Mouse (Mus musculus): Measurements from ENCODE around the gene Vwa5b2. TPM values are rescaled to one million over a fixed set of nuclear protein-coding genes. Genes with fewer than 3 reads are reported as not detected.

The Vwa5b2 gene
- polyA plus RNA-seq (2012; rRNA removed): 46.7 and 58.1 TPM in 2 replicates

- no peaks in the 10 kb centered on the region for H3K27me3 ChIP-seq (ENCODE audit: control insufficient read depth, insufficient read depth, low read length)
- TF ChIP-seq CTCF (IDR thresholded peaks at IDR 0.05; ENCODE audit: borderline replicate concordance, insufficient read depth, low read depth, low read length) (no peak), POLR2A (IDR thresholded peaks at IDR 0.05; ENCODE audit: borderline replicate concordance, insufficient read depth, low read length) (no peak)
- under 1% methylated on average over 24 of the region's 24 CpGs for whole genome bisulfite sequencing
- no peaks in the 10 kb centered on the region for H3K4me1 ChIP-seq (ENCODE audit: control insufficient read depth, insufficient read depth, low read length)
- peak within 1 kb of the TSS; percentile 73 for H3K4me3 ChIP-seq (replicated peaks; ENCODE audit: insufficient read depth, low read depth, low read length)
- peak in 1 of 2 experiments; percentile 19 for DNase-seq
- no peak within 1 kb of the TSS for H3K27ac ChIP-seq (ENCODE audit: insufficient read depth, low read length)
These were observed at the start of gene Vwa5b2 for GRCm38 (mm10) chr16:20589366-20589938. Gene Vwa5b2, plus strand, starts transcription at chr16:20589471.

- H3K27ac ChIP-seq (ENCODE audit: insufficient read depth, low read length): no peak overlapping the region
- no peak for TF ChIP-seq CTCF (IDR thresholded peaks at IDR 0.05; ENCODE audit: borderline replicate concordance, insufficient read depth, low read depth, low read length)
- no peak for TF ChIP-seq POLR2A (IDR thresholded peaks at IDR 0.05; ENCODE audit: borderline replicate concordance, insufficient read depth, low read length)
- no peak for DNase-seq
- peaks cover 11% of the 10 kb centered on the region for H3K4me1 ChIP-seq (ENCODE audit: control insufficient read depth, insufficient read depth, low read length)
- no peaks in the 10 kb centered on the region for H3K27me3 ChIP-seq (ENCODE audit: control insufficient read depth, insufficient read depth, low read length)
- H3K4me3 ChIP-seq (replicated peaks; ENCODE audit: insufficient read depth, low read depth, low read length): no peak overlapping the region
- WGBS: 69% methylated on average over 3 of the region's 3 CpGs
These were observed 49.6 kb upstream of the Vwa5b2 start for GRCm38 (mm10) chr16:20539649-20540048.

GRCm38 (mm10) chr16:20540438-20540837, 48.8 kb upstream of the Vwa5b2 start:
- Histone ChIP-seq H3K27ac (ENCODE audit: insufficient read depth, low read length) (no peak overlapping the region), H3K4me3 (replicated peaks; ENCODE audit: insufficient read depth, low read depth, low read length) (no peak overlapping the region), H3K4me1 (ENCODE audit: control insufficient read depth, insufficient read depth, low read length) (peaks cover 11% of the 10 kb centered on the region), H3K27me3 (ENCODE audit: control insufficient read depth, insufficient read depth, low read length) (no peaks in the 10 kb centered on the region)
- TF ChIP-seq CTCF (IDR thresholded peaks at IDR 0.05; ENCODE audit: borderline replicate concordance, insufficient read depth, low read depth, low read length): no peak
- no peak for TF ChIP-seq POLR2A (IDR thresholded peaks at IDR 0.05; ENCODE audit: borderline replicate concordance, insufficient read depth, low read length)
- DNase-seq: no peak
- WGBS: 86% methylated on average over 4 of the region's 4 CpGs

- Histone ChIP-seq H3K4me1 (ENCODE audit: control insufficient read depth, insufficient read depth, low read length) (no peaks in the 10 kb centered on the region; the same call in 1 of the 2 replicates), H3K4me3 (replicated peaks; ENCODE audit: insufficient read depth, low read depth, low read length) (no peak overlapping the region), H3K27me3 (ENCODE audit: control insufficient read depth, insufficient read depth, low read length) (no peaks in the 10 kb centered on the region), H3K27ac (ENCODE audit: insufficient read depth, low read length) (no peak overlapping the region)
- DNase-seq: no peak
- TF ChIP-seq CTCF (IDR thresholded peaks at IDR 0.05; ENCODE audit: borderline replicate concordance, insufficient read depth, low read depth, low read length) (no peak), POLR2A (IDR thresholded peaks at IDR 0.05; ENCODE audit: borderline replicate concordance, insufficient read depth, low read length) (no peak)
- WGBS: 89% methylated on average over 10 of the region's 10 CpGs
These were observed 43.6 kb upstream of the Vwa5b2 start for GRCm38 (mm10) chr16:20545696-20546095.

GRCm38 (mm10) chr16:20547423-20547822, 41.8 kb upstream of the Vwa5b2 start:
- no peak overlapping the region for H3K27ac ChIP-seq (ENCODE audit: insufficient read depth, low read length)
- TF ChIP-seq POLR2A (IDR thresholded peaks at IDR 0.05; ENCODE audit: borderline replicate concordance, insufficient read depth, low read length) (no peak), CTCF (IDR thresholded peaks at IDR 0.05; ENCODE audit: borderline replicate concordance, insufficient read depth, low read depth, low read length) (no peak)
- no peaks in the 10 kb centered on the region; the same call in 1 of the 2 replicates for H3K4me1 ChIP-seq (ENCODE audit: control insufficient read depth, insufficient read depth, low read length)

GRCm38 (mm10) chr16:20548096-20548948, 40.9 kb upstream of the Vwa5b2 start, which contains the start of gene Abcf3:
Gene Abcf3, plus strand, starts transcription at chr16:20548577.
- Histone ChIP-seq H3K4me1 (ENCODE audit: control insufficient read depth, insufficient read depth, low read length) (no peaks in the 10 kb centered on the region; the same call in 1 of the 2 replicates), H3K27me3 (ENCODE audit: control insufficient read depth, insufficient read depth, low read length) (no peaks in the 10 kb centered on the region), H3K27ac (ENCODE audit: insufficient read depth, low read length) (peak within 1 kb of the TSS; percentile 11; the same call in 1 of the 2 replicates), H3K4me3 (replicated peaks; ENCODE audit: insufficient read depth, low read depth, low read length) (peak within 1 kb of the TSS; percentile 84)
- TF ChIP-seq POLR2A (IDR thresholded peaks at IDR 0.05; ENCODE audit: borderline replicate concordance, insufficient read depth, low read length): peak; percentile 96
- no peak for TF ChIP-seq CTCF (IDR thresholded peaks at IDR 0.05; ENCODE audit: borderline replicate concordance, insufficient read depth, low read depth, low read length)
- DNase-seq: peak; percentile 98 to 99
- WGBS: under 1% methylated on average over 56 of the region's 56 CpGs

More at GRCm38 (mm10) chr16:20547423-20547822, 41.8 kb upstream of the Vwa5b2 start:
- no peak for DNase-seq
- no peaks in the 10 kb centered on the region for H3K27me3 ChIP-seq (ENCODE audit: control insufficient read depth, insufficient read depth, low read length)
- WGBS: 60% methylated on average over 5 of the region's 5 CpGs
- no peak overlapping the region for H3K4me3 ChIP-seq (replicated peaks; ENCODE audit: insufficient read depth, low read depth, low read length)

- Histone ChIP-seq H3K27ac (ENCODE audit: insufficient read depth, low read length) (no peak overlapping the region), H3K27me3 (ENCODE audit: control insufficient read depth, insufficient read depth, low read length) (no peaks in the 10 kb centered on the region), H3K4me3 (replicated peaks; ENCODE audit: insufficient read depth, low read depth, low read length) (peak overlapping the region; percentile 84), H3K4me1 (ENCODE audit: control insufficient read depth, insufficient read depth, low read length) (no peaks in the 10 kb centered on the region; the same call in 1 of the 2 replicates)
- no peak for DNase-seq
- WGBS: 49% methylated on average over 9 of the region's 9 CpGs
- TF ChIP-seq CTCF (IDR thresholded peaks at IDR 0.05; ENCODE audit: borderline replicate concordance, insufficient read depth, low read depth, low read length) (no peak), POLR2A (IDR thresholded peaks at IDR 0.05; ENCODE audit: borderline replicate concordance, insufficient read depth, low read length) (no peak)
These were observed 40.1 kb upstream of the Vwa5b2 start for GRCm38 (mm10) chr16:20549161-20549560.
